ENCODE assay signal across 18 mouse cellular contexts in the genomic region with DNA sequence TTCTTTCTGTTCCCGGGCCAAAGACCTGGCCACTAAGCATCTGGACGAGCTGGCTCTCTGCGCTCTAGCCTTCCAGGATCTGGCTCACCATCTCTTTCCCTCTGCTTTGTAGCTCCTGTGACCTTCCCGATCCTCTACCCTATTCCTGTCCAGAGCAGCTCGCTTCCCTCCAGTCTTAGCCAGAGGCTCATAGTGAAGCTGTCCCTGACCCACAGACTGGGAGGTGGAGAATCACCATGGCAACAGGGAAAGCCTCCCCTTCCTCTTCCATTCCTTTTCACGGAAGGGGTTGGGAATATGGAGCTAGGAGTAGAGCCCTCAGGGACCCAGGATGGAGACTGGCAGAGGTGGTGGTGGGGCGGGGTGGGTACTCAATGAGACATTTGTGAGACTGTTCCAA. TPM values are rescaled to one million over a fixed set of nuclear protein-coding genes. Genes with fewer than 3 reads are reported as not detected.
A peak's percentile ranks its signal among the peaks of the same experiment; 100 is the strongest.
DNase-seq lines count a peak whose midpoint lies in the region; ATAC-seq and TF ChIP-seq lines count a peak whose summit lies in the region.
"Had no signal": no experiment of that assay in that cellular context is flagged by ENCODE, and none has a peak within 500 bp of the region (broad histone marks: within the 10 kb centered on the region; RNA-seq: fewer than 3 reads in every experiment).

No protein-coding gene starts in this region.

- intact Hi-C loops in left cerebral cortex, postnatal 4 days (cut with DNase I), result no loop called here
- intact Hi-C loops in left cerebral cortex, adult 2 months (cut with DNase I), result no loop called here

- ATAC-seq in neural tube, embryonic 15.5 days (ENCODE audit: low FRiP score), result peak; percentile 41; the same call in 1 of the 2 replicates

- WGBS in midbrain, embryonic 10.5 days, result 36% methylated on average over 7 of the region's 7 CpGs
- 33% methylated on average over 7 of the region's 7 CpGs for WGBS in neural tube, embryonic 15.5 days

- no peaks in the 10 kb centered on the region for H3K36me3 ChIP-seq in midbrain, embryonic 10.5 days
- no peaks in the 10 kb centered on the region for H3K36me3 ChIP-seq in neural tube, embryonic 15.5 days
- H3K36me3 ChIP-seq: embryonic facial prominence, embryonic 12.5 days; heart, embryonic 12.5 days; kidney, embryonic 15.5 days had no signal

- TF ChIP-seq CTCF in left cerebral cortex, adult 2 months (IDR thresholded peaks at IDR 0.05), result no peak

- H3K4me3 ChIP-seq in left cerebral cortex, adult 2 months, result no peak overlapping the region
- 0 out of 2 replicates have a peak overlapping the region, but pooled peaks have one; percentile 18 for H3K4me3 ChIP-seq in midbrain, embryonic 10.5 days
- H3K4me3 ChIP-seq in neural tube, embryonic 15.5 days (replicated peaks), result no peak overlapping the region
- H3K4me3 ChIP-seq: embryonic facial prominence, embryonic 12.5 days; heart, embryonic 12.5 days; kidney, embryonic 15.5 days had no signal

- H3K27me3 ChIP-seq in midbrain, embryonic 10.5 days (ENCODE audit: low read depth, poor library complexity, severe bottlenecking), result peaks cover 58% of the 10 kb centered on the region
- H3K27me3 ChIP-seq in neural tube, embryonic 15.5 days (replicated peaks), result peaks cover 15% of the 10 kb centered on the region

- H3K27ac ChIP-seq in left cerebral cortex, adult 2 months, result no peak overlapping the region
- peak overlapping the region; percentile 75 for H3K27ac ChIP-seq in midbrain, embryonic 10.5 days (replicated peaks)
- H3K27ac ChIP-seq in neural tube, embryonic 15.5 days (replicated peaks), result no peak overlapping the region
- H3K27ac ChIP-seq: embryonic facial prominence, embryonic 12.5 days; kidney, embryonic 15.5 days had no signal

- DNase-seq in left cerebral cortex, postnatal 4 days, result peak; percentile 48
- DNase-seq in left cerebral cortex, adult 2 months (ENCODE audit: extremely low spot score in 1 of 2, low spot score in 2 of 2), result no peak
- peak; percentile 38 for DNase-seq in embryo, embryonic 11 days
- peak; percentile 38 for DNase-seq in midbrain, embryonic 10.5 days (ENCODE audit: low spot score)
- no peak for DNase-seq in kidney, adult 9 months
- no peak for DNase-seq in layer of hippocampus, postnatal 14 days (ENCODE audit: low spot score in 2 of 2)
- DNase-seq: cerebellum, adult 2 months; gastrocnemius, postnatal 25 days; right cerebral cortex, postnatal 14 days; thymus, adult 18-20 months had no signal

- no peak overlapping the region for H3K4me2 ChIP-seq in neural tube, embryonic 15.5 days
- H3K4me2 ChIP-seq: embryonic facial prominence, embryonic 12.5 days; heart, embryonic 12.5 days; kidney, embryonic 15.5 days; liver, embryonic 11.5 days had no signal

- H3K4me1 ChIP-seq in midbrain, embryonic 10.5 days, result peaks cover 49% of the 10 kb centered on the region
- H3K4me1 ChIP-seq in neural tube, embryonic 15.5 days, result peaks cover 23% of the 10 kb centered on the region

- H3K9me3 ChIP-seq in midbrain, embryonic 10.5 days (replicated peaks), result no peaks in the 10 kb centered on the region
- no peaks in the 10 kb centered on the region for H3K9me3 ChIP-seq in neural tube, embryonic 15.5 days (replicated peaks)
- H3K9me3 ChIP-seq: embryonic facial prominence, embryonic 12.5 days; heart, embryonic 12.5 days; kidney, embryonic 15.5 days had no signal

- no peak overlapping the region; the same call in 1 of the 2 replicates for H3K9ac ChIP-seq in neural tube, embryonic 15.5 days (replicated peaks)
- H3K9ac ChIP-seq: heart, embryonic 12.5 days; kidney, embryonic 15.5 days had no signal

RNA-seq across cellular contexts. Expression of gene Lhx1, which starts 38.0 kb away (rescaled TPM):
- total RNA-seq in left cerebral cortex, postnatal 4 days (2021), result 1 to 10 TPM; 1.5 to 1.6 TPM
- under 1 TPM in 1 of 2 experiments, not detected in 1; 0.09 TPM for total RNA-seq in left cerebral cortex, adult 2 months (2021)
- 5.5 and 19.7 TPM in 2 replicates for polyA plus RNA-seq in midbrain, embryonic 10.5 days (2016; fragmentation: Nextera tagmentation; extraction: Ambion mirVana)
- polyA plus RNA-seq in neural tube, embryonic 15.5 days (2015; fragmentation: Nextera tagmentation; extraction: Ambion mirVana), result 30.0 and 37.6 TPM in 2 replicates
- total RNA-seq in layer of hippocampus, postnatal 14 days (2021), result 1 to 10 TPM in 1 of 2 experiments, under 1 TPM in 1; 0.91 to 1.6 TPM
- total RNA-seq: gastrocnemius, postnatal 25 days; hematopoietic stem cell, adult 5-6 weeks; megakaryocyte-erythroid progenitor cell, adult 5-6 weeks had no signal
- polyA plus RNA-seq: lung, embryonic 16.5 days had no signal

RNA-seq across cellular contexts. Expression of gene Aatf, which starts 50.0 kb away (rescaled TPM):
- total RNA-seq in left cerebral cortex, postnatal 4 days (2021), result 10 to 100 TPM; 28.1 to 29.7 TPM
- 10 to 100 TPM; 21.4 to 23.2 TPM for total RNA-seq in left cerebral cortex, adult 2 months (2021)
- polyA plus RNA-seq in midbrain, embryonic 10.5 days (2016; fragmentation: Nextera tagmentation; extraction: Ambion mirVana), result 56.4 and 57.8 TPM in 2 replicates
- 49.8 and 53.9 TPM in 2 replicates for polyA plus RNA-seq in neural tube, embryonic 15.5 days (2015; fragmentation: Nextera tagmentation; extraction: Ambion mirVana)
- 10 to 100 TPM; 19.8 to 23.4 TPM for total RNA-seq in layer of hippocampus, postnatal 14 days (2021)

Comparison
In these comparisons a context has a peak if more than half of its experiments do, and no peak if none do; other contexts are left out.
1. DNase-seq: peak in left cerebral cortex, postnatal 4 days (single experiment), embryo, embryonic 11 days (single experiment) and midbrain, embryonic 10.5 days (single experiment); none in left cerebral cortex, adult 2 months (0 of 2), kidney, adult 9 months (single experiment) and layer of hippocampus, postnatal 14 days (0 of 2).